Mouse (Mus musculus): Measurements from ENCODE around the gene Gm44965. TPM values are rescaled to one million over a fixed set of nuclear protein-coding genes. Genes with fewer than 3 reads are reported as not detected.

The Gm44965 gene
- not detected for total RNA-seq (2023)

DNA sequence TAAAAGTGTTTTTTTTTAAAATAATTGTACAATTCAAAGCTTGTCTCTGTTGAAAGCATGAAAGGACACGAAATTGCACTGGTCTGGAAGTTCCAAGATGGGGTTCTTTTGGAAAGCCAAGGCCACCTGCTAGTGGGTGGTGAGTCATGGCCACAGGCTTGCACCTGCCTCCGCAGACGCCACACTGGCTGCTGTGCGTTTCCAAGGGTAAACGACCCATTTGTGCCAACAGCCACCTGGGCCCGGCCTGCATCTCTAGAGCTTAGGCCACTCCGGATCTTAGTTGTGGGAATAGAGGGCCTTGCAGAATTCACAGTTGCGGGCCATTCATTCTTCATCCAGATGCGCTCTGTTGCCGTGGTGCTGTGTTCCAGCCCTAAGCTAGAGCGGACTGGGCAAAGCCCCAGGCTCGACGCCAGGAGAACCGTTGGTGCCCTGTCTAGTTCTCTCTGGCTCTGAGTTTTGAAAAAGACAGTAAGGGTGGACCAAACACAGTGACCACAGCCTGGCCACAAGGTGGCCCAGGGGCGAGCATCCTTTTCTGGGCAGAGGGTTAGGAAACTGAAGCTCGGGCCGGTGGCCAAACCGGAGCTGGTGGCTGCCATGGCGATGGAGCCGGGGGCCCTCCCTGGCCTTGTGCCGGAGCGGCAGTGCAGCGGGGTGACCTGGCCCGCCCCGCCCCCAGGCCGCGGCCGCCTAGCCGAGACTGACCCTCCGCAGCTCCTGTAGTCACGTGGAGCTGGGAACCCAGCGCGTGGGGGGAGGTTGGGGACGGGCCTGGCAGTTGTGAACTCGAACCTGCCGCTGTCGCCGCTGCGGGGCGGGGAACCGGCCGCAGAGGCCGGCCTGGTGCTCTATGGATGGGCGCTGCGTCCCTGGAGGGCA, at the start of gene Gm44965, which contains the start of gene Repin1:
Gm44965 (plus strand) TSS at position 784 of the 885 bp plus-strand sequence.
Repin1 (plus strand) TSS at position 726 of the 885 bp plus-strand sequence.

DNA sequence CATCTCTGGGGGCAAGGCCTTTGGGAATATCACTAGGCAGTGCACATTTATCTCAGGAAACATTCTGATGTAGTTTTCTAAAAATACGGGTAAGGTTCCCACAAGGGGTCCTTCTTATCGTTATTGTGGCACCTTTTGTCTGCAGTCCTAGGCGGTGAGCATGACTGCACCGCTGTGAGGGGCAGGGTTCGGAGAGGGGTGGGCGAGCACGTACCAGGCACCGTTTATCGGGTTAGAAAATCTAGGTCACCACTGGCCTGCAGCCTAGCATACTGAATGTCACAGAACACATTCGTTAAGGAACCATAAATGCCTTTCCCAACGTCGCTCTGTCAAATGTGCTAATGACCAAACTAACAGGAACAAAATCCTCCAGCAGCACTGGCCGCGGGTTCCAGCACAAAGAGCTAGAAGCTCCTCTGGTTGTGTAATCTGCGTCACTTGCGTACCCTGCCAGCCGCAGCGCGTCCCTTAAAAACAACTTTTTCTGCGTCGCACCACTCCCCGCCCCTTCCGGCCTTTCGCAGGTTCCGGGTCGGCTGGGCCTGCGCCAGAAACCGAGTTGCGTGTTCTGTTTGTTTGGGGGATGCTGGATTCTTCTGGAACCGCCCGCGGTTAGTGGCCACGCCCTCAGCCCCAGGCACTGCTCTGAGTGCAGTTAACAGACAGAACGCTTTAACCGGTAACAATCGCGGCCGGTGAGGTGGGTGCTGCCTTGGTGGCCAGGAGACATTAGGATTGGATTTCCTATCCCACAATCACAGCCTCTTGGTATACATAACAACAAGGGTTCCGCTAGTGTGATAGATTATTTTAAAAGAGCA, 39.2 kb upstream of the Gm44965 start, which contains the start of gene Lrrc61:
Lrrc61 (plus strand) TSS at position 517 of the 824 bp plus-strand sequence.

DNA sequence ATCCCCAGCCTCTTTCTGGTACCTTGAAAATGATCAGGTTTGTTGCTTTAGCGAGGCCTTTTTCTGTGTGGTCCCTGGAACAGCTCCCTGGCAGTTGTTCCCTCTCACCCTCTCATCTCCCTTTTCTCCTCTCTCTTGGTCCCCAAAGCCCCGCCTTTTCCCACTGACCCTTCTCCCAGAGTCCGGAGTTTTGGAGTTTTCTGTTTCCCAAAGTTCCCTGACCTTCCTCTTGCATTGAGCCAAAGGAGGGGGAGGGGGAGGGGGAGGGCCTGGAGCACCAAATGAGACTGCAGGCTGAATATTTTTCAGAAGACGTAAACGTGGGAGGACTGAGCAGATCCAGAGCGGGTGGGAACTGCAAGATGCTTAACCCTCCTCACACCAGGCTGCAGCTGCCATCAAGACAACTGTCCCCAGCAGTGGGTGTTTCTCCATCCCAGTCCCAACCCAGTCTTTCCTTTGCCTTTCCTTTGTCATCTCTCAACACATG, 21.1 kb upstream of the Gm44965 start, which contains the start of gene Rarres2:
Rarres2 (minus strand) TSS at position 218 of the 490 bp plus-strand sequence.

DNA sequence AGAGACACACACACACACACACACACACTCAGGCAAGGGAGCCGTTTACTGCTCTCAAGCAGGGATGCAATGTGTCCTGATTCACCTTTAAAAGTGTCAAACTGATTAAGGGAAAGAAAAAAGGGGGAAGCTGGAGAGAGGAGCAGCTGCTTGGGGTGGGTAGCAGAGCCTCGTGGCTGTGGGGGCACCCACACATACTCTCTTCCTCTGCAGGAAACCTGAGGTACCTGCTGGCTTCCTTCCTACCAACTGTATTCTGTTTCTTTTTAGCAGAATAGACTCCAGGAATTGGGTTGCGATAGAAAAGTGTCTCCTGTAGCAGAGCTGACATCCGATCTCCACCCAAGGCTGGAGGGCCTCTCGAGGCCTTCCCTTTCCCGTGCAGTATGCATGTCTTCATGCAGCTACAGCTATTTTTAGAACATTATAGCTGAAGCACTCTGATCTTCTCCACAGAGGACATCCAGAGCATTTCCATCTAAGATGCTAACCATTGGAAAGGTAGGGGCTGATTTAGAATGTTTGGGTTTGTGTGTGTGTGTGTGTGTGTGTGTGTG, 4.5 kb upstream of the Gm44965 start, which contains the start of gene Gm45021:
Gm45021 (plus strand) TSS at position 417 of the 557 bp plus-strand sequence.

DNA sequence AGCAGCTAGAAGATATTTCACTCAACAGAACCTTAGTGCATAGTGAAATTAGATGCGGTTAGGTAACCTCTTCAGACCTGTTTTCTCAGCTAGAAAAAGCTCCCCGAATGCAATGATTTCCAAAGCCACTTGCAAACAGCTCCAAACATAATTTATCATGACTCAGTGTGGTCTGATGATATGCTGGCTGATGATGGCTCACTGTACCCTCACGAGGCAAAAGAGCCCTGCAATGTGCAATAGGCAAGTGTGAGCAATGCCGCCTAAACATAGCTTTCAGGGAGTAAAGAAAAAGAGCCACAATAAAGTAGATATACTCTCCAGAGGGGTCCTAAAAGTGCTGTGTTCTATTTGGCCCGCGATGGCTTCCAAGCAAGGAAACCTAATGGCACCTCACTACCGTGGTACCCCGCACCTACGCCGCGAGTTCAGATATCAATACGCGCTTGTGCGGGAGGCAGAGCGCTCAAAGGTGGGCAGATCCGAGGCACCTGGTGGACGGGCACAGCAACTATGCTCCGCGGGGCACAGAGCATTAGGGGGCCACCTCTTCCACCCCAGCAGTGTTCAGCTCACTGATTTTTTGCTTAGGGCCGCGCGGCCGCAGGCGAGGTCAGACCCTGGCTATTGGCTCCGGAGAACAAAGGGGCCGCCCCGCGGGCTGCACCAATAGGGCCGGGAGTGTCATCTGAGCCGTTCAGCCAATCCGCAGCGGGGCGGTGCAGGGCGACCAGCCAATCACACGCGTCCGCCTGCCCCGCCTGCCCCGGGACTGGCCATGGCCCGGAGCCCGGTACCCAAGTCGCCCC, 7.7 kb downstream of the Gm44965 start, which contains the start of gene Zfp775:
Zfp775 (plus strand) TSS at position 793 of the 809 bp plus-strand sequence.

DNA sequence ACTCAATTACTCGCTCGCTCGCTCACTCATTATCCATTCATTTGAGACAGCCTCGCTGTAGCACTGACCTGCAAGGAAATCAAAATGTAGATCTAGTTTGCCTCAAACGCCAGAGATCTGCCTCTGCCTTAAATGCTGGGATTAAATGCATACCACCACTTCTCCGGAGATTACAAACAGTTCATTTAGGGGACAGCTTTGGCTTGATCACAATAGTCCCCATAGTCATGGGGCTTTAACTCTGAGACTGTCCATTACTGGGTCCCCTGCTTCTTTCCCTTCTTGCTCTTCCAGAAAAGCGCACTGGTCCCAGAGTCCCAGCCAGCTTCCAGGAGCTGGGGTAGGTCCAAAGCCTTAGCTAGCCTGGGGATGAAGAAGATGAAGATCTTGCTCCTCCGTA, 32.7 kb downstream of the Gm44965 start, which contains the start of gene AI854703:
AI854703 (plus strand) TSS at position 301 of the 400 bp plus-strand sequence.

DNA sequence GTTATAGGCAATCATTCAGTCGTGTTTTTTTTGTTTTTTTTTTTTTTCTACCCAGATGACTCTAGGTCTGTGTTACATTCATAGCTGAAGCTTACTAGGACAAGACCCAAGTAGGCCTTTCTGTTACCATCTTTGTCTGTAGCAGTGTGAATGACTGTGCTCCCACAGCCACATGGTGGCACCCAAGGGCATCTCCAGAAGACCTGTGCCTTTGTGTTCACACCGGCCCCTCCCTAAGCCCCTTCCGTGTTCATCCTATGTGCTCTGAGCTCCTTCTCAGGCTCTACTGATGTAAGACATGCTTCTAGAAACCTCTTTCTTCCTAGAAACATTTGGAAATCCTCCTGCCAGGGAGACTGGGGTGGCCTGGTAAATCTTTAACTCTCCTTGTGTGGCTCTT, 53.3 kb downstream of the Gm44965 start, which contains the start of gene Gimap8:
Gimap8 (plus strand) TSS at position 240 of the 400 bp plus-strand sequence.

Other genes starting within 250 kb of the Gm44965 start
- 10 to 100 TPM; 21.9 to 34.4 TPM for gene Krba1, start 198.4 kb upstream of the Gm44965 start, total RNA-seq (2023)
- 10 to 100 TPM in 1 of 2 experiments, 1 to 10 TPM in 1; 7.2 to 11.6 TPM for gene Zfp467, start 148.1 kb upstream of the Gm44965 start, total RNA-seq (2023)
- gene Sspo, start 145.7 kb upstream of the Gm44965 start, total RNA-seq (2023), result under 1 TPM in 1 of 2 experiments, not detected in 1; 0.24 TPM
- gene Atp6v0e2, start 56.3 kb upstream of the Gm44965 start, total RNA-seq (2023), result under 1 TPM; 0.30 to 0.41 TPM
- 10 to 100 TPM; 45.3 to 55.6 TPM for gene Lrrc61, start 39.1 kb upstream of the Gm44965 start, total RNA-seq (2023)
- not detected for gene Rarres2, start 21.2 kb upstream of the Gm44965 start, total RNA-seq (2023)
- not detected for gene Gm45021, start 4.3 kb upstream of the Gm44965 start, total RNA-seq (2023)
- gene Repin1, start 58 bp upstream of the Gm44965 start, total RNA-seq (2023), result 1 to 10 TPM; 8.4 to 8.9 TPM
- 1 to 10 TPM; 4.8 to 7.1 TPM for gene Zfp775, start 8.1 kb downstream of the Gm44965 start, total RNA-seq (2023)
- under 1 TPM; 0.35 to 0.42 TPM for gene AI854703, start 32.8 kb downstream of the Gm44965 start, total RNA-seq (2023)
- 100 to 1,000 TPM; 137 to 176 TPM for gene Gimap8, start 53.3 kb downstream of the Gm44965 start, total RNA-seq (2023)
- gene Gimap9, start 82.2 kb downstream of the Gm44965 start, total RNA-seq (2023), result 10 to 100 TPM; 75.8 to 78.6 TPM
- gene Gimap4, start 90.6 kb downstream of the Gm44965 start, total RNA-seq (2023), result 100 to 1,000 TPM; 146 to 200 TPM
- gene Gimap6, start 114.3 kb downstream of the Gm44965 start, total RNA-seq (2023), result 1,000 to 10,000 TPM; 1,476 to 1,529 TPM
- 10 to 100 TPM; 41.2 to 94.2 TPM for gene Gm28053, start 124.7 kb downstream of the Gm44965 start, total RNA-seq (2023)
- gene Gimap7, start 124.7 kb downstream of the Gm44965 start, total RNA-seq (2023), result 100 to 1,000 TPM; 119 to 135 TPM
- 100 to 1,000 TPM; 170 to 239 TPM for gene Gimap1, start 145.1 kb downstream of the Gm44965 start, total RNA-seq (2023)
- gene Gimap5, start 152.3 kb downstream of the Gm44965 start, total RNA-seq (2023), result 100 to 1,000 TPM; 121 to 177 TPM
- 100 to 1,000 TPM; 216 to 241 TPM for gene Gimap3, start 176.9 kb downstream of the Gm44965 start, total RNA-seq (2023)
- gene Tmem176a, start 247.0 kb downstream of the Gm44965 start, total RNA-seq (2023), result 1 to 10 TPM in 1 of 2 experiments, under 1 TPM in 1; 0.71 to 1.7 TPM
- 1 to 10 TPM; 1.0 to 2.4 TPM for gene Tmem176b, start 247.6 kb downstream of the Gm44965 start, total RNA-seq (2023)